Mouse (Mus musculus): Measurements from ENCODE around the gene Creb5. TPM values are rescaled to one million over a fixed set of nuclear protein-coding genes. Genes with fewer than 3 reads are reported as not detected.

Gene Creb5
- polyA plus RNA-seq, 1 experiment from 2014 or later, result 2.8 TPM

DNA sequence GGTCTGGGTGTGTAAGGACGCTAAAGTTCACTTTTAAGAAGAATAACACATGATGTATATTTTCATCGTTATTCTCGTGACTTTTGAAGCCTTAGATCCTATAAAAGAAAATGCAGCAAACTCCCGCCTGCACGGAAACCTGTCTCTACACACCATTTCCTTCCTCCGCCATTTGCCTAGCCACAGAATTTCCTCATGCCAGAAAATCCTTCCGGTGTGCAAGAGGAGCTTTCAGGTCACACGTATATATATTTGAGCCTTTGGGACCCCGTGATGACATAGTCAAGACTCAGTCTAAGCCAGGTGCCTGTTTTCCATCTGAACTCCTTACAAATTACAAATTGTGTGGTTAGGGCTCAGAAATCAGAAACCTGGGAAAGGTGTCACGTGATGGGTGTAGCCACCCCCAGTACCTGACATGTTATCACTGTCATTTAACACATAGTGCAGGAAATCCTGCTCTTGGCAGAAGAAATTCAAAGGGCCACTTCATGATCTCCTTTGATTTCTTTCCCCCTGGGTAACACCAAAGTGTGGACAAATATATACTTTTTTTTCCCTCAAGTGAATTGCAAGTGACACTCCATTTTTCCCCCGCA is 158.9 kb downstream of the Creb5 start:
- no peak overlapping the region for H3K4me3 ChIP-seq (replicated peaks; ENCODE audit: low read depth, low read length)
- no peak for DNase-seq
- H3K4me2 ChIP-seq (ENCODE audit: low read length), result no peak overlapping the region
- ATAC-seq (ENCODE audit: low FRiP score, low TSS enrichment), result no peak
- H3K36me3 ChIP-seq (ENCODE audit: control insufficient read depth, insufficient read depth, low read length), result no peaks in the 10 kb centered on the region
- WGBS, result 95% methylated on average over 11 of the region's 11 CpGs
- H3K9ac ChIP-seq (replicated peaks; ENCODE audit: low read length), result no peak overlapping the region
- no peaks in the 10 kb centered on the region for H3K9me3 ChIP-seq (ENCODE audit: control insufficient read depth, low read length)
- H3K27me3 ChIP-seq (ENCODE audit: control insufficient read depth, insufficient read depth, low read length), result no peaks in the 10 kb centered on the region
- 0 out of 2 replicates have a peak, but pooled peaks cover 3% of the 10 kb centered on the region for H3K4me1 ChIP-seq (ENCODE audit: control insufficient read depth, insufficient read depth, low read length)
- no peak overlapping the region for H3K27ac ChIP-seq (replicated peaks; ENCODE audit: low read depth, low read length)

DNA sequence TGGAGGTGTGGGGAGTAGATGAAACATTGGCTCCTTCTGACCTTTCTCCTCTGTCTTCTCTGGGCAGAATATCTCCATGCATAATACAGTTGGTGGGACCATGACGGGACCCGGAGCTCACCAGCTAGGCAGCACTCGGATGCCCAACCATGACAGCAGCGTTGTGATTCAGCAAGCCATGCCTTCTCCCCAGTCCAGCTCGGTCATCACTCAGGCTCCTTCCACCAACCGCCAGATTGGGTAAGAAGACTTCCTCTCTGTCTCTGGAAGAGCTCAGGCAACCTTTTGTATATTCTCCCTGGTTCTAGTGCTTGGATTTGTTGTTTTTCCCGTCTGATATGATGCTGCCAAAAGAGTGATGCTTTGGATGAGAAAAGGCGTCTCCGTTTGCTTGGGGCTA is 160.4 kb downstream of the Creb5 start:
- no peak overlapping the region for H3K4me2 ChIP-seq (ENCODE audit: low read length)
- DNase-seq (no peak), ATAC-seq (ENCODE audit: low FRiP score, low TSS enrichment) (no peak)
- no peaks in the 10 kb centered on the region for H3K36me3 ChIP-seq (ENCODE audit: control insufficient read depth, insufficient read depth, low read length)
- H3K4me3 ChIP-seq (replicated peaks; ENCODE audit: low read depth, low read length), result no peak overlapping the region
- 93% methylated on average over 9 of the region's 9 CpGs for WGBS
- H3K27ac ChIP-seq (replicated peaks; ENCODE audit: low read depth, low read length), result no peak overlapping the region
- H3K9ac ChIP-seq (replicated peaks; ENCODE audit: low read length), result no peak overlapping the region
- 0 out of 2 replicates have a peak, but pooled peaks cover 4% of the 10 kb centered on the region for H3K4me1 ChIP-seq (ENCODE audit: control insufficient read depth, insufficient read depth, low read length)
- no peaks in the 10 kb centered on the region for H3K27me3 ChIP-seq (ENCODE audit: control insufficient read depth, insufficient read depth, low read length)
- H3K9me3 ChIP-seq (ENCODE audit: control insufficient read depth, low read length), result no peaks in the 10 kb centered on the region

DNA sequence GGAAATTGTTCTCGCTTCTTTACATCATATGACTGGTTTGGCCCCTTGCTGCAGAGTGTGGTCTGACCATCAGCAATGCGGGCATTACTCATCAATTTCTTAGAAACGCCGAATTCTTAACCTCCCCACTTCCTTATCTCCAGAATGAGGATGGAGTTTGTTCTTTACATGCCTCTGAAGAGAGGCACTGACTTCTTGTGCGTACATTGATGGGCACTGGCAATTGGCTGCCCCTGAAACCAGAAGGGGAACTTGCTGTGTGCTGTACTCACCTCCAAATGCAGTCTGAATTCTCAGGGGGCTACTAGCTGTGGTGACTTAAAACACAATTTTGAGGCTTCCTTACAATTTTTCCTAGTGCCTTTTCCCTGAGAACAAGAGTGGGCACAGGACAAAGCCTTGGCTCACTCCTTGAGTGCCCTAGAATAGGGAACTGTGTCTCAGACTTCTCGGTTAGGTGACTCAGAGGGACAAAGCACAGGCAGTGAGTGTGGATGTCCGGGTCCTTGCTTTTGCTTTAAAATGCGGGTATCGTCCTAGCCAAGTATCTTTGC is 161.3 kb downstream of the Creb5 start:
- 90% methylated on average over 9 of the region's 9 CpGs for whole genome bisulfite sequencing
- H3K36me3 ChIP-seq (ENCODE audit: control insufficient read depth, insufficient read depth, low read length), result no peaks in the 10 kb centered on the region

DNA sequence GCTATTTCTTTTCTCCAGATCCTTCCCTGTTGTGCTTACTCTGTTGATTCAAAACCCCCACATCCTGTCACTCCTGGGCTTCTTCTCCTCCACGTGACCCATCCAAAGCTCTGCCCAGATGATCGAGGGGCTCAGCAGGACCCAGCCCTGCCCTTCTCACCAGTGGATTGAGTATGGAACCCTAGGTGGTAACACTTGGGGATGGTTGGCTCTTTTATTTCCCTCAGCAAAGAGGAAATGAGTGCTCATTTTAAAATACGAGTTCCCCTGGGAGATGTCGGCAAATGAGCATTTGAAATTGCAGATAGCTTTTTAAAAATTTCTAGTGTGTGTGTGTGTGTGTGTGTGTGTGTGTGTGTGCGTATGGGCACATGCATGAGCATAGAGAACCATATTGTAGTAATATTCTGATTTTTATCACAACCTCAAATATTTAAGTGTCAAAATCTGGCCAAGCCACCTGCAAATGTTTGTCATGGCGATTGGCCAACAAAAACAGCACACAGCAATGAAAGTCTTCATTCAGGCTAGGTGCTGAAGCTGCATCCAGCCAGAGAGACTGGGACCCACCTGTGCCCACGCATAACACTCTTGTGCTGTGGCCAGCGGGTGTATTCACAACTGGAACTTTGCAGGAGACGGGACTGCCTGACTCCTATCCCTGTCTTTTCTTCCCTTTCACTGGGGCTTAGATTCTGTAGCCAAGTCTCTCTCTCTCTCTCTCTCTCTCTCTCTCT is 162.5 kb downstream of the Creb5 start:
- no peak overlapping the region for H3K4me3 ChIP-seq (replicated peaks; ENCODE audit: low read depth, low read length)
- no peak overlapping the region for H3K27ac ChIP-seq (replicated peaks; ENCODE audit: low read depth, low read length)
- no peaks in the 10 kb centered on the region for H3K9me3 ChIP-seq (ENCODE audit: control insufficient read depth, low read length)
- no peaks in the 10 kb centered on the region for H3K27me3 ChIP-seq (ENCODE audit: control insufficient read depth, insufficient read depth, low read length)
- ATAC-seq (ENCODE audit: low FRiP score, low TSS enrichment) (no peak), DNase-seq (no peak)
- H3K36me3 ChIP-seq (ENCODE audit: control insufficient read depth, insufficient read depth, low read length), result no peaks in the 10 kb centered on the region
- H3K9ac ChIP-seq (replicated peaks; ENCODE audit: low read length), result no peak overlapping the region
- H3K4me2 ChIP-seq (ENCODE audit: low read length), result no peak overlapping the region
- 0 out of 2 replicates have a peak, but pooled peaks cover 4% of the 10 kb centered on the region for H3K4me1 ChIP-seq (ENCODE audit: control insufficient read depth, insufficient read depth, low read length)
- WGBS, result 77% methylated on average over 9 of the region's 9 CpGs

More for the DNA sequence above, 161.3 kb downstream of the Creb5 start:
- Histone ChIP-seq H3K9ac (replicated peaks; ENCODE audit: low read length) (no peak overlapping the region), H3K4me2 (ENCODE audit: low read length) (no peak overlapping the region), H3K27me3 (ENCODE audit: control insufficient read depth, insufficient read depth, low read length) (no peaks in the 10 kb centered on the region), H3K4me1 (ENCODE audit: control insufficient read depth, insufficient read depth, low read length) (0 out of 2 replicates have a peak, but pooled peaks cover 4% of the 10 kb centered on the region), H3K27ac (replicated peaks; ENCODE audit: low read depth, low read length) (no peak overlapping the region), H3K4me3 (replicated peaks; ENCODE audit: low read depth, low read length) (no peak overlapping the region), H3K9me3 (ENCODE audit: control insufficient read depth, low read length) (no peaks in the 10 kb centered on the region)
- no peak for DNase-seq
- no peak for ATAC-seq (ENCODE audit: low FRiP score, low TSS enrichment)

DNA sequence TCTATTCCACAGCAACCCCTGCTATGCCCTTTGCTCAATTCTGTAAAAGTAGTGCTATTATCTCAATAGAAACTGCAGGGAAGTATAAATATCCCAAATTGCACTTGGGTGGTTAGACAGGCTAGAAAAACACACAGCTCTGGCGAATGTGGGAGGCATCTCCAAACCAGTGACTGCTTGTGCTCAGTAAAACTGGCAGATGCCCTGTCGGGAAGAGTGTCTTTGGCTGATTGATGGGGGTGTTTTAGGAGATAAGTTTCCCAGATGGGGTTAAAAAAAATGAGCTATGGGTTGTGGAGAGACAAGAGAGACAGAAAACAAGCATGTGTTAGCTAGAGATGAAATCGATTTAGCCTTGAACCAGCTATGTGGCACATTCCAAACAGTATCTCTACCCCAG is 163.4 kb downstream of the Creb5 start:
- 79% methylated on average over 3 of the region's 3 CpGs for whole genome bisulfite sequencing
- H3K27ac ChIP-seq (replicated peaks; ENCODE audit: low read depth, low read length), result no peak overlapping the region
- no peak for DNase-seq

DNA sequence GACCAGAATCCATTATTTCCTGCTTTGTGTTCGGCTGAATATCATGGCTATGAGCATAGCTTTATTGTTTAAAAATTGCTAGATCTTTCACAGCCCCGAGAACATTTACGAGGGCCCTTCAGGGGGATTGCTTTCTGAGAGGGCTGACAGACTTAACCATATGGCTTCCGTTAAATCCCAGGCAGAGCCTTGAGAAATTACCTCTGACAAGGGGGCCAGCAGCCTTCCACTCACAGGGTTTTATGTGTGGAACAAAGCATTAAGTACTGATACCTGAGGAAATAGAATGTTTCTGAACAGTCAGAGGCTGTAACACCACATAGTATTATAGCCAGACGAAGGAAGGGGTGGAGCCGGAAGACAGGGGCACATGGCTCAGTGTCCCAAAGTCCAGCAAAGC is 165.2 kb downstream of the Creb5 start:
- ATAC-seq (ENCODE audit: low FRiP score, low TSS enrichment) (no peak), DNase-seq (no peak)
- no peak overlapping the region for H3K4me3 ChIP-seq (replicated peaks; ENCODE audit: low read depth, low read length)
- H3K9ac ChIP-seq (replicated peaks; ENCODE audit: low read length), result no peak overlapping the region
- 0 out of 2 replicates have a peak, but pooled peaks cover 4% of the 10 kb centered on the region for H3K4me1 ChIP-seq (ENCODE audit: control insufficient read depth, insufficient read depth, low read length)
- no peaks in the 10 kb centered on the region for H3K36me3 ChIP-seq (ENCODE audit: control insufficient read depth, insufficient read depth, low read length)
- no peak overlapping the region for H3K27ac ChIP-seq (replicated peaks; ENCODE audit: low read depth, low read length)
- no peak overlapping the region for H3K4me2 ChIP-seq (ENCODE audit: low read length)
- no peaks in the 10 kb centered on the region for H3K27me3 ChIP-seq (ENCODE audit: control insufficient read depth, insufficient read depth, low read length)
- H3K9me3 ChIP-seq (ENCODE audit: control insufficient read depth, low read length), result no peaks in the 10 kb centered on the region
- 58% methylated on average over 6 of the region's 6 CpGs for WGBS

More for the DNA sequence above, 163.4 kb downstream of the Creb5 start:
- no peaks in the 10 kb centered on the region for H3K36me3 ChIP-seq (ENCODE audit: control insufficient read depth, insufficient read depth, low read length)
- no peak overlapping the region for H3K9ac ChIP-seq (replicated peaks; ENCODE audit: low read length)
- H3K4me1 ChIP-seq (ENCODE audit: control insufficient read depth, insufficient read depth, low read length), result 0 out of 2 replicates have a peak, but pooled peaks cover 4% of the 10 kb centered on the region
- H3K4me2 ChIP-seq (ENCODE audit: low read length), result no peak overlapping the region
- H3K4me3 ChIP-seq (replicated peaks; ENCODE audit: low read depth, low read length), result no peak overlapping the region
- no peaks in the 10 kb centered on the region for H3K9me3 ChIP-seq (ENCODE audit: control insufficient read depth, low read length)
- H3K27me3 ChIP-seq (ENCODE audit: control insufficient read depth, insufficient read depth, low read length), result no peaks in the 10 kb centered on the region
- ATAC-seq (ENCODE audit: low FRiP score, low TSS enrichment), result no peak

DNA sequence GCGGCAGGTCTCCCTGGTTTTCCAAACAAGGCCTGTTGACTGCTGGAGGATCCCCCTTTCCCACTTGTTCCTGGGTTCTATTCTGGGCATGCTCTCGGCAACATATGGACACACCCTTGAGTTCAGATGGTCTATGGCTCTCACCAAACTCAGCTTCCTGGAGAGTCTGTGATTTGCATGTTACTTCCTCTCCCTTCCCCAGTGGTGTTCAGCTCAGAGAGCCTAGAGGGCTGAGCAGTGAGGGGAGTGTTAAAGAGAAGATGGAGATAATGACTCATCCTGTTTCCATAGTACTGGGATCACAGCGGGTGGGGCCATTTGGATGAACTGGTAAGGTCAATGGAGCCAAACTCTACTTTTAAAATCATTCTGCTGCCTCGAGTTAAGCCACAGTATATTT is 168.4 kb downstream of the Creb5 start:
- Histone ChIP-seq H3K4me3 (replicated peaks; ENCODE audit: low read depth, low read length) (no peak overlapping the region), H3K36me3 (ENCODE audit: control insufficient read depth, insufficient read depth, low read length) (no peaks in the 10 kb centered on the region), H3K9me3 (ENCODE audit: control insufficient read depth, low read length) (no peaks in the 10 kb centered on the region), H3K27ac (replicated peaks; ENCODE audit: low read depth, low read length) (no peak overlapping the region), H3K4me1 (ENCODE audit: control insufficient read depth, insufficient read depth, low read length) (0 out of 2 replicates have a peak, but pooled peaks cover 4% of the 10 kb centered on the region), H3K27me3 (ENCODE audit: control insufficient read depth, insufficient read depth, low read length) (no peaks in the 10 kb centered on the region), H3K9ac (replicated peaks; ENCODE audit: low read length) (no peak overlapping the region), H3K4me2 (ENCODE audit: low read length) (no peak overlapping the region)
- WGBS, result 79% methylated on average over 4 of the region's 4 CpGs
- ATAC-seq (ENCODE audit: low FRiP score, low TSS enrichment) (no peak), DNase-seq (no peak)

DNA sequence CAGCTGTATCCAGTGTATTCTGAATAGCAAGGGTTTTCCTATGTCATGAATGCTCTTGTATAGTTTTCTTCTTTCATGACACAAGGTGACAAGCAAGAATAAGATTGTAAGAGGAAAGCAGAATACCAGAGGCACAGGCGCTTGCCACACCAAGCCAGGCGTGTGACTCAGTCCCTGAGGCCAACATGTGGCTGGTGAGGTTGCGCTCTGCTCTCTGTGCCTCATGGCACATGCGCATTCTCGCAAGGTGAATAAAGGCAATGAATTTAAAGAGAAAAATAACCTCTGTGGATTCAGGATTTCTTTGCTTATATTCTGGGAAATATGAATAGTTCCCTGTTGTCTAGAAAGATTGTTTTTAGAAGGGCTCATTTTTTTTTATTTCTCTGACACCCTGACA is 169.0 kb downstream of the Creb5 start:
- Histone ChIP-seq H3K4me2 (ENCODE audit: low read length) (no peak overlapping the region), H3K9me3 (ENCODE audit: control insufficient read depth, low read length) (no peaks in the 10 kb centered on the region), H3K9ac (replicated peaks; ENCODE audit: low read length) (no peak overlapping the region), H3K4me1 (ENCODE audit: control insufficient read depth, insufficient read depth, low read length) (no peaks in the 10 kb centered on the region), H3K4me3 (replicated peaks; ENCODE audit: low read depth, low read length) (no peak overlapping the region), H3K27me3 (ENCODE audit: control insufficient read depth, insufficient read depth, low read length) (no peaks in the 10 kb centered on the region), H3K27ac (replicated peaks; ENCODE audit: low read depth, low read length) (no peak overlapping the region), H3K36me3 (ENCODE audit: control insufficient read depth, insufficient read depth, low read length) (no peaks in the 10 kb centered on the region)
- 82% methylated on average over 5 of the region's 5 CpGs for WGBS
- DNase-seq (no peak), ATAC-seq (ENCODE audit: low FRiP score, low TSS enrichment) (no peak)
